Mouse (Mus musculus) G1E (cell line): ENCODE data around the gene Sgms1. TPM values are rescaled to one million over a fixed set of nuclear protein-coding genes. Genes with fewer than 3 reads are reported as not detected.
A peak's percentile ranks its signal among the peaks of the same experiment; 100 is the strongest.

ENCODE experiments used
- ATAC-seq: 2 replicates; pipeline ENCODE4 v1.8.0; 2016; ENCODE audit warnings: mild to moderate bottlenecking; ENCODE audit not compliant: insufficient number of reproducible peaks, poor library complexity, low FRiP score, severe bottlenecking; ENCODE audit errors: extremely low read depth
- DNase-seq: peaks from one replicate; pipeline ENCODE4 v3.0.0; 2012; ENCODE audit warnings: low spot score
- H3K27me3 ChIP-seq: 2 replicates; pipeline ENCODE4 v1.6.1; 2012; ENCODE audit warnings: mild to moderate bottlenecking, low read length, inconsistent platforms; ENCODE audit not compliant: insufficient read depth
- H3K36me3 ChIP-seq: replicated peaks from 2 replicates; pipeline ENCODE3; 2012; ENCODE audit warnings: mild to moderate bottlenecking, inconsistent platforms
- H3K4me1 ChIP-seq: 2 replicates; pipeline ENCODE4 v1.6.1; 2012; ENCODE audit warnings: low read depth, low read length, inconsistent platforms, mixed read lengths; ENCODE audit not compliant: insufficient read depth
- H3K4me3 ChIP-seq: 2 replicates; pipeline ENCODE4 v1.5.1; 2012; ENCODE audit warnings: low read depth, mild to moderate bottlenecking, inconsistent platforms, low read length, moderate library complexity, mixed read lengths
- H3K9me3 ChIP-seq: replicated peaks from 2 replicates; pipeline ENCODE4 v1.6.1; 2012; ENCODE audit warnings: inconsistent platforms
- CTCF ChIP-seq: IDR thresholded peaks from 2 replicates; pipeline ENCODE4 v1.5.1; 2012; ENCODE audit warnings: low read depth, low read length, inconsistent platforms, mixed read lengths
- GATA1 ChIP-seq: IDR thresholded peaks from 2 replicates; pipeline ENCODE4 v1.6.1; 2012; ENCODE audit warnings: borderline replicate concordance, low read length, inconsistent platforms, mixed read lengths
- GATA2 ChIP-seq: IDR thresholded peaks from 2 replicates; pipeline ENCODE4 v1.6.1; 2012; ENCODE audit warnings: low read depth, low read length, inconsistent platforms, borderline replicate concordance
- POLR2AphosphoS5 ChIP-seq: IDR thresholded peaks from 2 replicates; pipeline ENCODE4 v1.6.1; 2012; ENCODE audit warnings: low read depth, low read length, inconsistent platforms; ENCODE audit not compliant: insufficient replicate concordance
- TAL1 ChIP-seq: conservative IDR thresholded peaks from 2 replicates; pipeline ENCODE4 v1.6.1; 2012; ENCODE audit warnings: low read depth, low read length, inconsistent platforms, mixed read lengths
- polyA plus RNA-seq: library from polyadenylated mRNA; stranded (reverse); fragments of >175 nt; gene quantifications from 2 replicates; pipeline ENCODE4 v1.2.3, GENCODE M21; 2012
- total RNA-seq, 2 experiments: library from RNA; stranded (forward) in 1 of 2; stranded (reverse) in 1 of 2; fragments of 200-1000 nt in 1 of 2; fragments of >200 nt in 1 of 2; fragmentation: Nextera tagmentation in 1 of 2; gene quantifications; 2 replicates each; pipeline ENCODE4 v1.2.3; 2014 to 2017

The Sgms1 gene
- total and polyA plus RNA-seq, 3 experiments: 14.5 to 91.0 (median 61.2) TPM

DNA sequence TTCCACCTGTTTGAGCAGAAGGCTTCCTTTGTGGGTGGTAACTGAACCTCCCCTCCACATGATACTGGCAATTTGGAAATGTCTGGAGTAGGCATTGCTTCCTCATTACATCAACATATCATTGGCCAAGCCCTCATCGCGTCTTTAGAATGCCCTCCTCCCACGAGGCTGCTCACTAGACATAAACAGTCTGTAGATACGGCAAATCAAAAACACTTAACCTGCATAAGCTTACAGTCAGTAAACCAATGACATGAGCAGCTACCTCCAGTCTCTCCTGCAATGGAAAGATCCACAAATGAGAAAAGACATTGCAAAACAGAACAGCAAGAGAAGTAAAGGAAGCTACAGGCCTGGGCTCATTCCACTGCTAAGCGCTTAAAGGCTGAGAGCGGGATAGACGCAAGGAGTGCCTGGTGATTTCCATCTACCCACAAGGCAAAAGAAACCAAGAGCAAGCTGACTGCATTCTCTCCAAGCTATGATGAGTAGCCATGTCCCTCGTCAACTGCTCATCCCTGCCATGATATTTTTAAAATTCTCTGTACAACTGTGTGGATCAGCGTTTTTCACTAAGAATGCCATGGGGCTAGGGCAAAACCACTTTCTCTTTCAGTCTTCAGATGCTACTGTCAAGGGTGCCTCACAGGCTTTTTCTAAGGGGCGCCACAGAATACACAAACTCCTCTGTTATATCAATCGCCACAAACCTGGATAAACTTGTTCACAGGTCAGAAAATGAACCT lies 117.9 kb downstream of the Sgms1 start:
- H3K4me1 ChIP-seq: peaks cover 98% of the 10 kb centered on the region
- H3K9me3 ChIP-seq: no peaks in the 10 kb centered on the region
- H3K36me3 ChIP-seq: peaks cover 24% of the 10 kb centered on the region
- H3K27me3 ChIP-seq: no peaks in the 10 kb centered on the region
- DNase-seq (peak; percentile 44), ATAC-seq (peak; percentile 41)
- H3K4me3 ChIP-seq: peak overlapping the region; percentile 62; the same call in 1 of the 2 replicates
- TF ChIP-seq GATA1: no peak
- TF ChIP-seq POLR2AphosphoS5: no peak
- TF ChIP-seq GATA2: no peak
- TF ChIP-seq TAL1: no peak
- no peak for TF ChIP-seq CTCF

DNA sequence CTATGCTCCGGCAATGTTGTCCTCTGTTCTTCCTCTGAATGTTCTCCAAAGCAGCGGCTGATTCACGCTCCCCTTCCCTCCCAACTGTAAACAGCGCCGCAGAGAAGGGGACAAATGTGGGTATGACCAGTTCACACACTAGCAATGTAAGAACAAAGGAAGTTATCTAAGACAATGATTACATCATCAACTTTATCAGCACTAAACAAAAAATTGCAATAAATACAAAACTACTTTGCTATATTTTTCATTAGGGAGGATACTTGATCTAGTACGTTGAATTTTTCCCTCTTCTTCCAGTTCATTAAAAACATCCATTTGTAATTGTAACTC lies 119.7 kb downstream of the Sgms1 start:
- H3K36me3 ChIP-seq: peaks cover 24% of the 10 kb centered on the region
- H3K4me1 ChIP-seq: peaks cover 94% of the 10 kb centered on the region

DNA sequence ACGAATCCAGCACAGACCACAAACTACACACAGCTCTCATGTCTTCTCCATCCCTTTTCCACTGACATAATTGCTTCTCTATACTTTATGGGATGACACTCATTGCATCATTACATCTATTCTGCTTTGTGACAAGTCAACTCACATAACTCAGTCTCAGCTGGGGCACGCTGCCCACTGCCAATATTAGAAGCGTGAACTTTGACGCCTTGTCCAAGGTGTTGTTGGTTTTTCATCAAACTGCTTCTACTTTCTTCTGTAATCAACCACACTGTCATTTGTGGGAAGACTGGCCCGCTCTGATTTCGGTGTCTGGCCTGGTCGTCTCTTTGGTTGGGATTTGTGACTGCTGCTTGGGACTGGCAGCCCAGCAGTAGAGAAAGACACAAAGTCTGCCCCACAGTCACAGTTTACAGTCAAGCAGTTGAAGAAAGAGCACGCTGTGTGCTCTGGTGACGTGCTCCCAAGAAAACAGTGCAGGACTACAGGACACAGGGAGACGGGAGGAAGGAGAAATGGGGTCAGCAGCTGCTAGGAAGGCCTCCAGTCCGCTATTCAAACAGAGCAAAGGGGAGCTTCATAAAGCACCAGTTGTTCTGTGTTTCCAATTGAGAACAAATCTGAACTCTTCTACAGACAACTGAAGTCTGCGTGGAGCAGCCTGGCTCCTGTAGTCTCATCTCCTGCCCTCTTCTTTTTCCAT lies 120.2 kb downstream of the Sgms1 start:
- peaks cover 94% of the 10 kb centered on the region for H3K4me1 ChIP-seq
- ATAC-seq: no peak
- no peaks in the 10 kb centered on the region for H3K27me3 ChIP-seq
- no peak overlapping the region; the same call in 1 of the 2 replicates for H3K4me3 ChIP-seq
- TF ChIP-seq TAL1 (no peak), GATA2 (no peak), GATA1 (no peak), CTCF (no peak), POLR2AphosphoS5 (no peak)
- peaks cover 22% of the 10 kb centered on the region for H3K36me3 ChIP-seq
- H3K9me3 ChIP-seq: no peaks in the 10 kb centered on the region
- no peak for DNase-seq

More for the DNA sequence above, 119.7 kb downstream of the Sgms1 start:
- TF ChIP-seq GATA2 (no peak), GATA1 (no peak), CTCF (no peak), POLR2AphosphoS5 (no peak), TAL1 (no peak)
- Histone ChIP-seq H3K9me3 (no peaks in the 10 kb centered on the region), H3K4me3 (no peak overlapping the region; the same call in 1 of the 2 replicates), H3K27me3 (no peaks in the 10 kb centered on the region)
- ATAC-seq (no peak), DNase-seq (no peak)

DNA sequence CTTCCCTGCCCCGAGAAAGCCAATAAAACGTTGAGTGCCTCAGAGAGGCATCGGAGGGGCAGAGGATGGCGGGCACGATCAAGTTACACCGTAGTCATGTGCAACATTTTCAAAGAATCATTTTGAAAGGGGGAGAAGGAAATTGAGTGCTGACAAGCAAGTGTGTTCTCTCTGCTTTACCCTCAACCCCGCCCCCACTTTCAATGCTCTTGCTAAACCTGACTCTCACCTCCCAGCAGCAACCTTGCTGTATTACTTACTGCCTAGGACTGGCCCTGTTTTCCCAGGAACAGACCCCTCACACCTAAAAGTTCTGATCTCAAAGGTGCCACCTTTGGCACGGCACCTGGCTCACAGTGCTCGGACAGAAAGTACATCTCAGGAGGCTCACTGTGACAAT lies 121.0 kb downstream of the Sgms1 start:
- TF ChIP-seq TAL1 (no peak), CTCF (no peak), GATA2 (no peak), GATA1 (no peak), POLR2AphosphoS5 (no peak)
- no peak for ATAC-seq
- no peak for DNase-seq
- Histone ChIP-seq H3K4me1 (peaks cover 94% of the 10 kb centered on the region), H3K27me3 (no peaks in the 10 kb centered on the region), H3K9me3 (no peaks in the 10 kb centered on the region), H3K4me3 (no peak overlapping the region), H3K36me3 (peaks cover 18% of the 10 kb centered on the region)

DNA sequence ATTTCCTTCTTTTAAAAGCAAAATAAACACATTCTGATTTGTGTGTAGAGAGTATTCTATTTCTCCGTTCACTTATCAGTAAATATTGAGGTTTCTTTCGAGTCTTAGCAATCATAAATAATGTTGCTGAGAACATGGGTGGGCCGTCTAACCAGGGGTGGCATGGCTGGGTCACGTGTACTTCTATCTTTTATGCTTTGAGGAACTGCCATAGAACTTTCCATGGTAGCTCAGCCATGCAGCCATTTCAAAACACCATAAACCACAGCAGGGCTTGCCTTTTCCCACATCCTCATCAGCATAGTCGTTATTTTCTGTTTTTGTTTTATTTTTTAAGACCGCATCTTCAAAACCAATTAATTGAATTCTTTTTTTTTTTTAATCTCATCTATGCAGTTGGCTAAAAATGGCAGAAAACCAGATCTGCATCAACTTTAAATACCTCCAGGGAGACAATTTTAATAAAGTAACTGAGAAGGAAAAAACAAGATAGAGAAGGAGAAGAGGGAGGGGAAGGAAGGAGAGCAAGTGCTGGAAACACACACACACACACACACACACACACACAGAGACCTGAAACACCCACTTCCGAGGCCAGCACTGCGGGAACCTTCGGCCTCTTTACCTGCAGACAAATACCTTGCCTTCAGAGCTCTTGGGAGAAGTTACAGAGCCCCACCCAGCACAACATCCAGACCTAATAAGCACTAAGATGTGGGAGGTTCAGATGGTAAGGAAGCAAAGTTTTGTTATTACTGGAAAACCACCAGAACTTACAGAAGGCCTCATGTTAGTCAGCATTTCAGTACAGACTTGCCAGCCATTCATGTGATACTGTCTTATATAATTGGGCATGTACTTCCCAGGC lies 122.9 kb downstream of the Sgms1 start:
- Histone ChIP-seq H3K27me3 (no peaks in the 10 kb centered on the region), H3K36me3 (peaks cover 22% of the 10 kb centered on the region), H3K4me1 (peaks cover 90% of the 10 kb centered on the region), H3K4me3 (no peak overlapping the region; the same call in 1 of the 2 replicates), H3K9me3 (no peaks in the 10 kb centered on the region)
- TF ChIP-seq GATA2 (no peak), CTCF (no peak), GATA1 (no peak), TAL1 (no peak)
- ATAC-seq: no peak
- DNase-seq: no peak

DNA sequence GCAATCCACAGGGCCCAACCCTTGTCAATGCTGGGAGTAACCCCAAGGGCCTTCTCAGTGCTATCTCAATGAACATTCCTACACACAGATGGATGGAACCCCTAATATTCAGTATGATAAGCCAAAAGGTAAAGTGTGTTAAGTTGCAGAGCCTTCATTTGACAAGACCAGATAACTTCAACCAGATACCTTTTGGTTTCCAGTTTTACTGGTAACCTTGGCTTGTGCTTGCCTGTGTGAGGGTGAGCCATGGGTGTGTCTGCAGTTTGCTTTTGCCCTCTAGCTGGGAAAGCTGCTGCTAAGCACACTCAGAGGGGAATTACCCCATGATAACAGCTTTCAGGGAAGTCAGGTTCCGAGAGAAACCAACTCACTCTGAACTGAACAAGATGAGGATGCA lies 125.8 kb downstream of the Sgms1 start:
- no peak for DNase-seq
- peak; percentile 58 for ATAC-seq
- TF ChIP-seq TAL1: peak; percentile 56
- TF ChIP-seq GATA1: no peak
- peaks cover 22% of the 10 kb centered on the region for H3K36me3 ChIP-seq
- no peaks in the 10 kb centered on the region for H3K27me3 ChIP-seq
- H3K4me3 ChIP-seq: no peak overlapping the region; the same call in 1 of the 2 replicates
- H3K4me1 ChIP-seq: peaks cover 89% of the 10 kb centered on the region
- H3K9me3 ChIP-seq: no peaks in the 10 kb centered on the region
